Mouse (Mus musculus) spleen, postnatal 36 days (tissue): ENCODE data around the gene 1110032F04Rik.
"Not testable (repeated sequence)": the region's sequence is repeated elsewhere in the genome, so short reads cannot be mapped to it uniquely, and the experiment has no call there.

Experiments used
- DNase-seq, 2 experiments: peaks; one replicate each; pipeline ENCODE4 v3.0.0; 2022; ENCODE audit warnings: low spot score in 2 of 2, mixed read lengths in 1 of 2

The 1110032F04Rik gene

DNA sequence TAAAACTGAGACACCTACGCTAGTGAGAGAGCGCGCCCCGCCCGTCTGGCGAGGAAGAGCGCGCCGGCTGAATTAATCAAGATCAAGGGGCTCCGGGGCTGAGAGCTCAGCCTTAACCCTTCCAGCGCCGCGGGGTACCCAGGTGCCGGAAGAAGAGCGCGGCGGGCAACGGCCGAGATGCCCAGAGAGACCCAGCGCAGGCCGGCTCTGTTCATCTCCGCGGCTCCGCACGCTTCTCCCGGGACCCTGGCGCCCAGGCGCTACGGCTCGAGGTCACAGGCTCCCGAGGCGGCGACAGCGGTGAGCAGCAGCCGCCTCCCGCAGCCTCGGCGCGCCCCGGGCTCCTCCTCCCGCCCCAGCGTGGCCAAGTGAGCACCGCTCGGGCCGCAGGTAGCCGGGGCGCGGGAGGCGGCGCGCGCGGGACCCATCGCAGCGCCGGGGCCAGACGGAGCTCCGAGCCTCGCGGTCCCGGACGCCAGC lies at the start of gene 1110032F04Rik:
Gene 1110032F04Rik (plus strand): TSS at position 376 of the 480 bp plus-strand sequence.
- peak; percentile 3 to 4 for DNase-seq

DNA sequence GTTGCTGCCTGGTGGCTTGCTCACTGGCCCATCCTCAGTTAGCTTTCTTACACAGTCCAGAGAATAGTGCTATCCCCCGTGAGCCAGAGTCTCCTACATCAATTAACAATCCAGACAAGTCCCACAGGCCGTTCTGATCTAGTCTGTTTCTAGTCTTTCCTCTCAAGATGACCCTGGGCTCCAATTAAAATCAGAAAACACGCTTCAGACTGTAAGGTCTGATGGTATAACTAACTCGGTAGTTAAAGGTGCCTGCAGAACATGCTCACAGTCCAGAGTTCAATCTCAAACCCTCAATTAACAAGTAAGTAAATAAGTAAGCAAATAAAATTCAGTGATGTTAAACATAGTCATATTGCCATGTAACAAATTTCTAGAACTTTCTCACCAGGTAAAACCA lies 48.0 kb upstream of the 1110032F04Rik start:
- DNase-seq, result no peak

DNA sequence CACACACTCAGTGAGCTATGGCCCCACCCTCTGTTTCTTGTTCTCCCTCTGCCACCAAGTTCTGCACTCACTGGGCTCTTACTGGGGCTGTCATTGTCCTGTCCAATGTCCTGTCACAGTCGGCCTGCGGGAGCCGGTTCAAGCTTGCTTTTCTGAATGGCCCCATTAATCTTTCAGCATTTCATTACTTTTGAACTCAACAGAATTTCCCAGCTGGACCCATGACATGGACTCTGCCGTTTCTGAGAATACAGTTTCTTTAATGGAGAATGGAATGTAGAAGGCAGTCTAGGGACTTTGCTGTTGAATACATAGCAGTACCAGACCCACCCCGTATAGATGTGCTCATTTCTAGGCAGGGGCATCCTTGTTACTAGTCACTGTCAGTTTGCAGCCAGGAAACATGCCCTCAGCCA lies 47.5 kb upstream of the 1110032F04Rik start:
- no peak for DNase-seq

DNA sequence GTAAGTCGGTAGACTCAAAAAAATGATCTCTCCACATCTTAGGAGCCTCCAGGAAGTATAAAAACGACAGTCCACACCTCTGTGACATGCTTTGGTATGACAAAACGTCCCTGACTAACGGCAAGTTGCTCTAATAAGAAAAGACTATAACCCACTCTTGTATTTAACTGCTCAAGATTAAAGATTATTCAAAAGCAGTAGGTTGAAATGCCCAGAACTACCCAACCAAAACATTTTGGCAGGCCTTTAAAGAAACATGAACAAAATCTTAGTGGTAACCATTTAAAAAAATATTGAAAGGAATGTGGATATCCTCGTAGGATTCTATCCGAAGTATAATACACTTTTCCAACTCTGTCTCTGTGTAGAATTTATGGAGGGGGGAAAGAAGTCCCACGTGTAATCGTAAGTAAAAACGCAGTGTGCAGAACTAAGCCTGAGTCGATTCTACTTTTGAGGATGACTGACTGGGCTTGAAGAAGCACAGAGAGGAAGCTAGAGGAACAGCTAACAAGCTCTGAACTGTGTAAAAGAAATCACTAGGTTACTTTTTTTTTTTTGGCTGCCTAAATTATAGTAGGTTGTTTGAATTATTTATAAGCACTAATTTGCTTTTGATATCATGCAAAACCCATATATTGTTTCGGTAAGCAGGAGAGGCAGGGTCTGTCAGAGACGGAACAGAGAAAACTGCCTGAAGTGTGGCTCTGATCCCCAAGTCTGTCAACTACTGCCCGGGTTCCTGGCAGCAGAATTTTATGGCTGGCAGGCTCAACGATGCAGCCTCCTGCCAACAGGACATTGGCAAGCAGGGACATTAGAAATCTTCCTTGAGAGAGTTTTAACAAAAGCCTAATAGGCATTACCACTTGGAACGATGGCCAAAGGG lies 45.3 kb upstream of the 1110032F04Rik start:
- no peak for DNase-seq

DNA sequence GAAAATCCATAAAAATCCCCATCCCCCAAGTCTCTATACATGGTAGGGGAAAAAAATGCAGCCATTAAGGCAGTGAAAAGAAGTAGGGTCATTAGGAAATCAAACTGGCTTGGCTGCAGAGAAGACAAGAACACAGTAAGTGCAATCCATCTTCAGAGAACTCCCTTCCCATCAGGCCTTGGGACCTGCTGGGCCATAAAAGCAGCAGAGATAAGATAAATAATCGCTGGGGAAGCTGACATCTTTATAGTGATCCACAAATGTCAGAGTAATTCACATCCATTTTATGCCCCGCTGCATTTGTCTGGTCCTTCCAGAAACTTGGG lies 44.7 kb upstream of the 1110032F04Rik start:
- no peak for DNase-seq

DNA sequence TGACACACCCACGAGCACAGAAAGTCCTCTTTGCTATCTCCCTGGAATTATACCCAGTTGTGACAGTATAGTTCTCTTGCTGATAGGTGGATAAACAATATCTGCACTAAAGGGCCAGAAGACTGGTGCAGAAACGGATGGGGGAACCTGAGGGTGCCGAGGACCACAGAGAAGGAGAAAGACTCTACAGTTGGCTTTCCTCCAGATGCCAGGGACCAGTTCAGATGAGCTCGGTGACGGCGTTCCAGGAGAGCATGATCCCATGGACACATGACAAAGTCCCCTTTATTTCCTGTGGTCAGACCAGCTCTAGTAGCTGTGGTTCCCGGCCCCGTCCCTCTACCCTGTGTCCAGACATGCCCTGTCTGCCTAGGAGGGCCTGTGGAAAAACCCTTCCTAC lies 44.2 kb upstream of the 1110032F04Rik start:
- DNase-seq, result no peak

DNA sequence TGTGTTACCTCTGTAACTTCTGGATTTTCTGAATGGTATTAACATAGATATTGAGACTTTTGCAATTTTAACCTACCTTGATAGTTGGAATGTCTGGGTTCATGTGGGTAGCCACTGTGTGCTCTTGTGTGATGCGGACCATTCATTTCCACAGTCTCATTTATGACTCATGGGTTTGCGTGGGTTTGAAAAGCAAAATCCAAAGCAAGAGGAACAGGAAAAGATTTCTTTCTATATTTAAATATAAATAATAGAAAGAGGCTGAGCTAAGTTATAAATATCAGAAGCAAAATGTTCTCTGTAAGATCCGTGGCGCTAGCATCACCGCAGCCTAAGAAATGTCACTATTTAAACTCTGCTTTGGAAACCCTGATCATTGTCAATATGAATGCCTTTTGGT lies 41.7 kb upstream of the 1110032F04Rik start:
- DNase-seq, result no peak

DNA sequence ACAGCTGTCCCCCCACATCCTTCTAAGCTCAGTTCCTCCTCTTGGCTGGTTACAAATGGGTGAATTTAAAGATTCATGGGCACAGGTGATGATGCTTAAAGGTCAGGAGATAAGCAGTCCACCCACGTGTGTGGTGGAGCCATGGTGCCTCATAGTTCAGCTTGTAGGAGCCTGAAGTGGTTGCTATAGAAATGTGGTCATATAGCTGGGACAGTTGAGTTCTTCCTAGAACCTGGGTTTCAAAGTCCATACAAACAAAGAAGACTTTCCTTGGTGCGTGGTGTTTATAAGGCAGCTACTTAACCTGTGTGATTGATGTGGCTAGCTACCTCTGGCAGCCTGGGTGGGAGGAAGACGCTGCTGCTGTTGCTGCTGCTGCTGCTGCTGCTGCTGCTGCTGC lies 39.4 kb upstream of the 1110032F04Rik start:
- DNase-seq, result no peak

DNA sequence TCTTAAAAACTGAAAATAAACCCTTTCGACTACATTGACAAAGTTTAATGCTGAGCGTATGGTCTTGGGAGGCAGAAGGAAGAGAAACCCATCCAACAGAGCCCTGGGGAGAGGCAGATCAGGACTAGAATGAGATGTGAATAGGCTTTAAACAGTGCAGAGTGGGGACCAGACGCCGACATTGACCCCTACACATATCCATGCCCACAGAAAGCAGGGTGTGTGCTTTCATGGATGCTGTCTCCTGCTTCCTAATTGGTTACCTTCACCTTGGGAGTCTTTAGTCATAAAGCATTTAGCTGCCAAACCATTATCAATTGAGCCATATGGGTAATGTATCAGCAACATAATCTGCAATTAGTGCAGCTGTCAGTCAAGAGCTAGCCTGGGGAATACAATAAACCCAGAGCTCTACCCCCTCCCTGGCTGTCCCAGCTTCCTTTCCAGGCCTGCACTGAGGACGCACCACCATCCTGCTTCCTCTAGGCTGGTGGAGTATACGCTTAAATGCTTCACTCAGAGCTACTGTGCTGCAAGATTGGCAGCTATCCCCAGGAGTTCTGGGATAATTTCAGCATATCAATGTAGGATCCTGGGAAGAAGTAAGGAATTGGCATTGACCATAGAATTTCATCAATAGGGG lies 32.4 kb upstream of the 1110032F04Rik start:
- DNase-seq, result no peak

DNA sequence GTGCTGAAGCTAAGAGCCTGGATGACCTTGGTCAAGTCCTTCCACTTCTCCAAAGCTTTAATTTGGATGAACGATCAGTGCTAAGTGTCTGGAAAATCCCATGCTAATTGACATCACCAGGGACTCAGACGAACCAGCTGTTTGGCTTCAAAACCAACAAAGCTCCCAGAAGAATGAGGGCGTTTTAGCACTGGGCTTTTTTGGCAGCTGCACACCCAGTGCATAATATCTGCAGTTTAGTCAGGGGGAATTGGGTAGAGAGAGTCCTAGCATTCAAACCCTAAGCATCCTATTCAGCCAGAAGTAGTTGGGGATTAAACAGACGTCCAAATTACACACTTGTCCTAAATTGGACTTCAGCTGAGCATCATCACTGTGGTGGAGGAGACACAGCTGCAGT lies 29.2 kb upstream of the 1110032F04Rik start:
- no peak for DNase-seq

DNA sequence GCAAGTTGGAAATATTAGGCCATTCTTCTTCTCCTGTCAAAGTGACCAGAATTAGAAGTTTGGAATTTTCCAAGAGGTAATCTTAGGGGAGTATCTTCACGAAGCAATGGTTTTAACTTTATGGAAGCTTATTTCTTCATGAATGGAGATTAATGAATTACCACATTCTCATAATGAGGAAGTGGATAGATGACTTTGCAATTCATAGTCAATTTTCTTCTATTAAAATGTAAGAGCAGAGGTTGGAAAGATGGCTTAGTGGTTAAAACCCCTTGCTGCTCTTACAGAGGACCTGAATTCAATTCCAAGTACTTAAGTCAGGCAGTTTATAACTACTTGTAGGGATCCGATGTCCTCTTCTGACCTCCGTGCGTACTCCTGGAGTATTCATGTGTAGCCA lies 25.4 kb upstream of the 1110032F04Rik start:
- no peak for DNase-seq

DNA sequence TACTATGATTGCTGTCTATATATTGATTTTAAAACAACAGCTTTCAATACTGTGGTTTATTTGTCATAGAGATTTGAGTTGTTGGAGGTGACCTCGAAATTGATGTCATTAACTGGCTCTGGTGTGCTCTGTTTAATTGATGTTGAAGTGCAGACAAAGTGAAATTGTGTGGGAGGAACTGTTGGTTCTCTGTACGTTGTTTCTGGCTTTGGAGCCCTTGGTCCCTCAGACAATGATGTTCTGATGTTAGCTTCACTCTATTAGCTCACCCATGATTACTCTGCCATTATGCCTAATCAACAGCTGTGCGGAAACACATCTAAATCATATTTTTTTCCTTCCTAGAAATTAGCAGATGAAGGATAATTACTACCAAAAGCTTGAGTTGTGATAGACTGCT lies 21.1 kb upstream of the 1110032F04Rik start:
- DNase-seq, result no peak

DNA sequence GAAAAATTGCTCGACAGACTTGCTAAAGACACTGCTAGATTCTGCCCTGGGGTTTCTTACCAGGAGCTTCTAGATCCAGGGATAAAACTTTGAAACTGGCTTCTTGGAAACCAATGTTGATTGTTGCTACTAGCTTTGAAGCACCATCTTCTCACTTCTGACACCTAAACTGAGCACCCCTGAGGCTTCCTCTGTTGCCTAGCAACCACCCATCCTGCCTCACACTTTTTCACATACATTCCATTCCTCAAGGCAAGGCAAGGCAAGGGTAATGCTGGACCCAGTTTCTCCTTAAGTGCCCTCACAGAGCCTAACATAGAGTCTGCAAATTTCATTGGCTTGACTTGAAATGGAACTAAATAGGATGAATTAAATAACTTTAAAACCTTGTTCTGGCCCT lies 17.0 kb upstream of the 1110032F04Rik start:
- no peak for DNase-seq

DNA sequence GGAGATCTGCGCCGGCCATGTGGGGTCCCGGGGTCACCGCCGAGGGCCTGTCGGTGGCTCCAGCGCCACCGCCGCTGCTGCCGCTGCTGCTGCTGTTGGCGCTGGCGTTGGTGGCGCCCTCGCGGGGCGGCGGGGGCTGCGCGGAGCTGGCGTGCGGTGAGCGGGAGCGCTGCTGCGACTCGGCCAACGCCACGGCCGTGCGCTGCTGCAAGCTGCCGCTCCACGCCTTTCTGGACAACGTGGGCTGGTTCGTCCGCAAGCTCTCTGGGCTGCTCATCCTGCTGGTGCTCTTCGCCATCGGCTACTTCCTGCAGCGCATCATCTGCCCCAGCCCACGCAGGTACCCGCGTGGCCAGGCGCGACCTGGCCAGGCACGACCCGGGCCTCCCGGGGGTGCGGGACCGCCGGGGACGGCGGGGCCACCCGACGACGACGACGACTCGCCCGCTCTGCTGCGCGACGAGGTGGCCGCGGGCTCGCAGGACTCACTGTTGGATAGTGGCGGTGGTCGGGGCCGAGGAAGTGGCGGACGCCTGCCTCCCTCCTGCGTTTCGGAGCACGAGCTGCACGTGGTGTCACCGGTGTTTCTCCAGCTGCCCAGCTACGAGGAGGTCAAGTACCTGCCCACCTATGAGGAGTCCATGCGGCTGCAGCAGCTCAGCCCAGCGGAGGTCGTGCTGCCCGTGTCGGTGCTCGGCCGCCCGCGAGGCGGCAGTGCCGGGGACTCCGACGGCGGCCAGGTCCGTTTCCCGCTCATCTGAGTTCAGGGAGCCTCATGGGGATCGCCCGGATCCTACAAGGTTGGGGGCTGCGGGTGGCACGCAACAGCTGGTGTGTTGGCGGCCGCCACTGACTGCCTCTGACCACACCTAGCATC lies 543 bp downstream of the 1110032F04Rik start:
- peak; percentile 1 to 4 for DNase-seq

DNA sequence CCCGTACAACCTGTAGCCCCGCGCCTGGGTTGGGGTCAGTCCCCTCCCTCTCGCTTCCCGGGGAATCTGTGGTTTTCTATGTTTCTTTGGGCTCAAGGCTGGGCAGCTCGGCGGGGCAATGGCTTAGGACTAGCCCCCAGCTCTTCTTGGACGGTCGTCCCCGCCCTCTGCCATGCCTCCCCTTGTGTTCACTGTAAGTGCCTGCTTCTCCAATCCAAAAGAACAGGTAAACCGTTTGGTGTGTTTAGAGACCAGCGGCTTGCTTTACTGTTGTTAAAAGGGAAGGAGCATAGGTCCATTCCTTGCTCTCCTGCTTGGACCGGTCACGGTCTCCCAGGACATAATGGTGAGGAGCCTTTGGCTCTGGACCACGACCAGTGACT lies 1.2 kb downstream of the 1110032F04Rik start:
- DNase-seq, result no peak

DNA sequence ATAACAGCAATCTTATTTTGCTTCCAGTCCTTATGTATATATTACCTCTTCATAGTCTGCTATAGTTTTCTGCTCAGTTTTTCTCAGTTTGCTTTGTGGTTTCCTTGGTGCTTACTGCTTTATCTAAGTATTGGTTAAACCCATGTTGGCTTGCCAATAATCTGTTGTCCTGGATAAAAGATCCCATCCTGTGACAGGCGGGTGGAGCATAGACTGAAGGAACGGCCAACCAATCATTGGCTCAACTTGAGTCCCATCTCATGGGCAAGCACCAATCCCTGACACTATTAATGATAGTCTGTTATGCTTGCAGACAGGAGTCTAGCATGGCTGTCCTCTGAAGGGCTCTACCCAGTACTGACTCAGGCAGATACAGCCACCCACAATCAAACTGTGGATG lies 4.7 kb downstream of the 1110032F04Rik start:
- DNase-seq, result no peak

DNA sequence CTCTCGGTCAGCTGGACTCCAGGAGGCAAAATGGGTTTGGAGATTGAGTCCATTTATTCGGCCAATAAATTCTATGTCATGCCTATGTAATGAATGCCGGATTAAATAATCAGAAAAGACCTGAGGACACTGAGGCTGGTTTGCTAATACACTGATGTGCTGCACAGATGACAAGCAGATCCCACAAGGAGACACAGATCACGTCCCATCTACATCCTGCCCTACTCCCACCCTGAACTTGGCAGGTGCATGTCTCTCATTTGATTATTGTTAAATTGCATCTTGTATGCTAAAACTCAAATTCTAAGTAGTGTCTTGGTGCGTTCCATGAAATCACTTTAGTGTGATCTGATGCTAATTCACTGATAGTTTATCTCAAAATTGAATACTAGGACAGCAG lies 17.5 kb downstream of the 1110032F04Rik start:
- no peak for DNase-seq

DNA sequence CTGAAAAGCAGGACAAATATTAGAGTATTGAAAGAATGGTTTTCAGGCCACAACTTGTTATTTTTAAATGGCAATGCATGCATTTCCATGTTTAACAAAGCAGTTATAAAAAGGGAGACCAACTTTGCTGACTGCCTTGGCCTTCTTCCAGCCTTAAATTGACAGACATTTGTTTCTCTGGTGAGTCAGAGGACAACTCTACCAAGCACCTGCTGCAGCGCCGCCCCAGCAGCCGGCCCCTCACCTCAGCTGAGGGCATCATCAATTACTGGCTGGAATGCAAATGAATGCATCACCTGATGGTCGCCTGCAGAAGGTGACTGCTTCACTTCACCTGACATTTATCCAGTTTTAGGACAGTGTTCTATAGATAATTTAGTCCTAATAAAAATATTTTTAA lies 26.0 kb downstream of the 1110032F04Rik start:
- no peak for DNase-seq

DNA sequence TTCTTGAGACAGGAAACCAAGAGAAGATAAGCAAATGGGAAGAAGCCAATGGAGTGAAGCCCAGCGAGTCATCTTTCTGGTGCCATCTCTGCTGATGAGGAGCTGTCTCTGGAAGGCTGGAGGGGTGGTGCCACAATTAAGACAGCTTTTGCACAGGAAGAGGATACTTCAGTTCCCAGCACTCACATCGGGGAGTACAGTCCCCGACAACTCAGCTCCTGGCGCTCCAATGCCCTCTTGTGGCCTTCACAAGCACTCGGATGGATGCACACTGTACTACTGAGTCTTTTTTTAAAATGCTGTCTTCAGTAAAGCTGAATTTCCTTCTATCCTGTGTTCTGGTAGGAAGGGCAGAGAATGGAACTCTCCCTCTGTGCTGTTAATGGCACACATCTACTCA lies 27.8 kb downstream of the 1110032F04Rik start:
- no peak for DNase-seq

DNA sequence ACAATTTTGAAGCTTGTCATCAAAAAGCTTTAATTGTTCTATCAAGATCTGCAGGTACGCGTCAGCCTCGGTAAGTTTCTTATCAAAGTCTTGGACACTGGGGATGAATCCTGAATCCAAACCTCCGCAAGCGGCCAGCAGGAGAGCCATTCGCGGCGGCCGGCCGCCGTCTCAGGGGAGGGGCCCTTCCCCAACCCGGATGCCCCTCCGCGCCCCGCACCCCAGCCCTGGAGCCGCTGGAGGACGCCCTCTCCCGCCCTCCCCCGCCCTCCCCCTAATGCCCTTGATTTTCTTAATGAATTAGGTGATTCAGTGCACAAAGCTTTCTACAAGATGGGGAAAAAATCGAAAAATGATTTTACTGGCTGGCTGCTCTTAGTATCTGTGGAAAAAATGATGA lies 33.2 kb downstream of the 1110032F04Rik start:
- DNase-seq, result not testable (repeated sequence)

DNA sequence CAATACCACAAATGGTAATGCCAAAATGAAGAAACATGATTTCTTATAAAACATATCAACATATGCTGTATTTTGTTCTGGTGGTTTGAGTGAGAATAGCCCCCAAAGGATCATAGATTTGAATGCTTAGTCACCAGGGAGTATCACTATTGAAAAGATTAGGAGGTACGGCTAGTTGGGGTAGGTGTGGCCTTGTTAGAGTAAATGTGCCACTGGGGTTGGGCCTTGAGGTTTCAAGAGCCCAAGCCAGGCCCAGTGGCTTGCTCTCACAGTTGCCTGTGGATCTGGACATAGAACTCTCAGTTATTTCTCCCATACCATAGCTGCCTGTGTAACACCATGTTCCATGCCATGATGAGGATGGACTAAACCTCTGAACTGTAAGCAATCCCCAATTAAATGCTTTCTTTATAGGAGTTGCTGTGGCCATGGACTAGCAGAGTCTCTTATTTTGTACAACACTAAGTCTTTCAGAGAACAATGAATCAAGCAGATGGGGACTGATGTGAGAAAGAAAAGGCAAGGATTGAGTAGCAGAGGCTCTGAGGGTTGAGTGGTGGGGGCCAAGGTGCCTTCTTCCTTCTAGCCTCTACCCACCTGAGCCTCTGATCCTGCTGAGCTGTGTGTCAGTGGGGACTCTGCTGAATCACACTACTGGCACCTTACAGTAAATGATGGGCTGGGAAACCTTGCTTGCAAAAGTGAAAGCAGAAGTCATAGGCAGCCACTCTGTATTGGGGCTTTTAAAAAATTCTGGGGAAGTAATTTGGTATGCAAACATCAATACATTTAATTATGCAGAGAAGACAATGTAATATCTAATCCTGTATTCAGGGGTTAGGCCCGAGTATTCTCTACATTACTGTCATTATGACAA lies 35.8 kb downstream of the 1110032F04Rik start:
- DNase-seq, result peak; percentile 40 to 53
